In genomic region chr16:85231908-85232467, GRCm38 (mm10) we compare ENCODE assay signal across 20 mouse cellular contexts. TPM values are rescaled to one million over a fixed set of nuclear protein-coding genes. Genes with fewer than 3 reads are reported as not detected.
DNase-seq lines count a peak whose midpoint lies in the region; ATAC-seq and TF ChIP-seq lines count a peak whose summit lies in the region.
"Had no signal": no experiment of that assay in that cellular context is flagged by ENCODE, and none has a peak within 500 bp of the region (broad histone marks: within the 10 kb centered on the region; RNA-seq: fewer than 3 reads in every experiment).

No protein-coding gene starts in this region.

- peak; percentile 39; the same call in 1 of the 2 replicates for ATAC-seq in forebrain, embryonic 11.5 days (replicated peaks; ENCODE audit: low FRiP score)
- ATAC-seq in embryonic facial prominence, embryonic 11.5 days (replicated peaks; ENCODE audit: insufficient number of reproducible peaks, low FRiP score, low TSS enrichment, low read depth): no peak
- peak; percentile 59 for ATAC-seq in forebrain, embryonic 16.5 days
- no peak for ATAC-seq in hindbrain, embryonic 16.5 days
- ATAC-seq: intestine, embryonic 15.5 days had no signal

- no peak for TF ChIP-seq CTCF in brain, embryonic 14.5 days (IDR thresholded peaks at IDR 0.05; ENCODE audit: borderline replicate concordance, extremely low read depth, insufficient read depth, insufficient read length)
- no peak for TF ChIP-seq CTCF in lung, adult 2 months (IDR thresholded peaks at IDR 0.05; ENCODE audit: insufficient read depth, low read length)

- no peak overlapping the region for H3K4me2 ChIP-seq in forebrain, embryonic 11.5 days (ENCODE audit: low read depth, low read length, severe bottlenecking)
- H3K4me2 ChIP-seq in embryonic facial prominence, embryonic 11.5 days (ENCODE audit: low read depth, low read length): no peak overlapping the region
- no peak overlapping the region for H3K4me2 ChIP-seq in forebrain, embryonic 16.5 days (ENCODE audit: low read length)
- no peak overlapping the region for H3K4me2 ChIP-seq in hindbrain, embryonic 16.5 days (ENCODE audit: low read length)
- H3K4me2 ChIP-seq: heart, embryonic 11.5 days; hindbrain, embryonic 15.5 days; intestine, embryonic 15.5 days; neural tube, embryonic 15.5 days had no signal

- WGBS in forebrain, embryonic 11.5 days: 59% methylated on average over 6 of the region's 6 CpGs
- 62% methylated on average over 6 of the region's 6 CpGs for WGBS in forebrain, embryonic 10.5 days
- 37% methylated on average over 6 of the region's 6 CpGs for WGBS in embryonic facial prominence, embryonic 11.5 days
- 35% methylated on average over 6 of the region's 6 CpGs for WGBS in forebrain, embryonic 16.5 days
- 49% methylated on average over 6 of the region's 6 CpGs for WGBS in lung, adult 2 months
- WGBS in hindbrain, embryonic 16.5 days: 71% methylated on average over 6 of the region's 6 CpGs

- H3K4me3 ChIP-seq in forebrain, embryonic 11.5 days (ENCODE audit: low read depth, low read length): no peak overlapping the region
- H3K4me3 ChIP-seq in forebrain, embryonic 10.5 days: no peak overlapping the region
- no peak overlapping the region for H3K4me3 ChIP-seq in embryonic facial prominence, embryonic 11.5 days (ENCODE audit: low read depth, low read length)
- H3K4me3 ChIP-seq in forebrain, embryonic 16.5 days (replicated peaks; ENCODE audit: low read length): no peak overlapping the region
- H3K4me3 ChIP-seq in lung, adult 2 months (replicated peaks; ENCODE audit: extremely low read depth, low read depth, low read length): no peak overlapping the region
- no peak overlapping the region for H3K4me3 ChIP-seq in hindbrain, embryonic 16.5 days (ENCODE audit: low read length)
- H3K4me3 ChIP-seq: hindbrain, embryonic 15.5 days; intestine, embryonic 15.5 days; layer of hippocampus, adult 2 months; midbrain, embryonic 10.5 days; neural tube, embryonic 15.5 days had no signal

- no peaks in the 10 kb centered on the region for H3K36me3 ChIP-seq in forebrain, embryonic 11.5 days (ENCODE audit: control insufficient read depth, insufficient read depth, low read length)
- H3K36me3 ChIP-seq in forebrain, embryonic 10.5 days (replicated peaks): no peaks in the 10 kb centered on the region
- H3K36me3 ChIP-seq in embryonic facial prominence, embryonic 11.5 days (replicated peaks; ENCODE audit: control insufficient read depth, insufficient read depth, low read depth, low read length): no peaks in the 10 kb centered on the region
- H3K36me3 ChIP-seq in forebrain, embryonic 16.5 days (ENCODE audit: control insufficient read depth, insufficient read depth): no peaks in the 10 kb centered on the region
- H3K36me3 ChIP-seq in hindbrain, embryonic 16.5 days (ENCODE audit: control insufficient read depth, insufficient read depth, low read length): no peaks in the 10 kb centered on the region
- H3K36me3 ChIP-seq: hindbrain, embryonic 15.5 days; intestine, embryonic 15.5 days; midbrain, embryonic 10.5 days; neural tube, embryonic 15.5 days had no signal

- H3K9me3 ChIP-seq in forebrain, embryonic 11.5 days (ENCODE audit: control insufficient read depth, low read length): no peaks in the 10 kb centered on the region
- no peaks in the 10 kb centered on the region for H3K9me3 ChIP-seq in forebrain, embryonic 10.5 days
- no peaks in the 10 kb centered on the region for H3K9me3 ChIP-seq in embryonic facial prominence, embryonic 11.5 days (replicated peaks; ENCODE audit: control insufficient read depth, low read length)
- H3K9me3 ChIP-seq in forebrain, embryonic 16.5 days (ENCODE audit: control insufficient read depth, low read length): no peaks in the 10 kb centered on the region
- no peaks in the 10 kb centered on the region for H3K9me3 ChIP-seq in hindbrain, embryonic 16.5 days (ENCODE audit: control insufficient read depth, low read length)
- H3K9me3 ChIP-seq: hindbrain, embryonic 15.5 days; intestine, embryonic 15.5 days; midbrain, embryonic 10.5 days; neural tube, embryonic 15.5 days had no signal

- no peak for DNase-seq in forebrain, embryonic 11.5 days (ENCODE audit: low spot score)
- DNase-seq in forebrain, embryonic 10.5 days (ENCODE audit: extremely low spot score, low spot score): no peak
- peak; percentile 55 for DNase-seq in brain, embryonic 14.5 days (ENCODE audit: low read depth)
- peak; percentile 8 for DNase-seq in embryonic facial prominence, embryonic 11.5 days (ENCODE audit: low spot score)
- DNase-seq in lung, adult 2 months: no peak
- no peak for DNase-seq in testis, postnatal 14 days (ENCODE audit: low spot score)
- DNase-seq: adrenal gland, postnatal 10 days; cerebellum, adult 2 months; cerebellum, postnatal 25 days; gastrocnemius, postnatal 10 days; kidney, postnatal 10 days; lung, postnatal 10 days had no signal

- H3K4me1 ChIP-seq in forebrain, embryonic 11.5 days (replicated peaks; ENCODE audit: control insufficient read depth, insufficient read depth, low read length): no peaks in the 10 kb centered on the region
- no peaks in the 10 kb centered on the region for H3K4me1 ChIP-seq in forebrain, embryonic 10.5 days
- no peaks in the 10 kb centered on the region for H3K4me1 ChIP-seq in embryonic facial prominence, embryonic 11.5 days (ENCODE audit: control insufficient read depth, insufficient read depth, low read length)
- no peaks in the 10 kb centered on the region for H3K4me1 ChIP-seq in forebrain, embryonic 16.5 days (replicated peaks; ENCODE audit: control insufficient read depth, insufficient read depth, low read length)
- no peaks in the 10 kb centered on the region for H3K4me1 ChIP-seq in lung, adult 2 months (ENCODE audit: control insufficient read depth, insufficient read depth, low read length)
- no peaks in the 10 kb centered on the region for H3K4me1 ChIP-seq in hindbrain, embryonic 16.5 days (ENCODE audit: control insufficient read depth, insufficient read depth, low read depth, low read length)
- H3K4me1 ChIP-seq: hindbrain, embryonic 15.5 days; intestine, embryonic 15.5 days; midbrain, embryonic 10.5 days; neural tube, embryonic 15.5 days had no signal

- no peak overlapping the region for H3K27ac ChIP-seq in forebrain, embryonic 11.5 days (ENCODE audit: low read depth, low read length)
- H3K27ac ChIP-seq in forebrain, embryonic 10.5 days: no peak overlapping the region
- H3K27ac ChIP-seq in embryonic facial prominence, embryonic 11.5 days (replicated peaks; ENCODE audit: low read depth, low read length): no peak overlapping the region
- no peak overlapping the region for H3K27ac ChIP-seq in forebrain, embryonic 16.5 days (ENCODE audit: low read length)
- no peak overlapping the region for H3K27ac ChIP-seq in hindbrain, embryonic 16.5 days (ENCODE audit: low read depth, low read length)
- H3K27ac ChIP-seq: hindbrain, embryonic 15.5 days; intestine, embryonic 15.5 days; layer of hippocampus, adult 2 months; midbrain, embryonic 10.5 days; neural tube, embryonic 15.5 days had no signal

- no peak overlapping the region for H3K9ac ChIP-seq in forebrain, embryonic 11.5 days (ENCODE audit: low read length)
- no peak overlapping the region for H3K9ac ChIP-seq in embryonic facial prominence, embryonic 11.5 days (replicated peaks; ENCODE audit: low read length)
- H3K9ac ChIP-seq in forebrain, embryonic 16.5 days (replicated peaks; ENCODE audit: low read depth, low read length): no peak overlapping the region
- no peak overlapping the region for H3K9ac ChIP-seq in hindbrain, embryonic 16.5 days (ENCODE audit: low read depth, low read length)
- H3K9ac ChIP-seq: hindbrain, embryonic 15.5 days; intestine, embryonic 15.5 days; neural tube, embryonic 15.5 days had no signal

- TF ChIP-seq POLR2A in brain, embryonic 14.5 days (IDR thresholded peaks at IDR 0.05; ENCODE audit: borderline replicate concordance, extremely low read depth, insufficient read depth, insufficient read length, poor library complexity, severe bottlenecking): no peak
- no peak for TF ChIP-seq POLR2A in lung, adult 2 months (IDR thresholded peaks at IDR 0.05; ENCODE audit: borderline replicate concordance, extremely low read depth, low read depth, low read length)

- H3K27me3 ChIP-seq in forebrain, embryonic 11.5 days (ENCODE audit: control insufficient read depth, insufficient read depth, low read length): no peaks in the 10 kb centered on the region
- no peaks in the 10 kb centered on the region for H3K27me3 ChIP-seq in forebrain, embryonic 10.5 days (ENCODE audit: poor library complexity, severe bottlenecking)
- H3K27me3 ChIP-seq in embryonic facial prominence, embryonic 11.5 days (ENCODE audit: control insufficient read depth, insufficient read depth, low read length): no peaks in the 10 kb centered on the region
- no peaks in the 10 kb centered on the region for H3K27me3 ChIP-seq in forebrain, embryonic 16.5 days (replicated peaks; ENCODE audit: control insufficient read depth, insufficient read depth, low read length)
- H3K27me3 ChIP-seq in hindbrain, embryonic 16.5 days (replicated peaks; ENCODE audit: control insufficient read depth, insufficient read depth, low read length): no peaks in the 10 kb centered on the region
- H3K27me3 ChIP-seq: hindbrain, embryonic 15.5 days; intestine, embryonic 15.5 days; neural tube, embryonic 15.5 days had no signal

RNA-seq across cellular contexts. Expression of gene App, which starts 58.4 kb away (rescaled TPM):
- 133 and 134 TPM in 2 replicates for polyA plus RNA-seq in forebrain, embryonic 11.5 days (2014; fragmentation: Nextera tagmentation; extraction: Ambion mirVana)
- 86.1 and 91.3 TPM in 2 replicates for polyA plus RNA-seq in forebrain, embryonic 10.5 days (2016; fragmentation: Nextera tagmentation; extraction: Ambion mirVana)
- 278 and 485 TPM in 2 replicates for polyA plus RNA-seq in brain, embryonic 14.5 days (2012; rRNA removed)
- 146 and 157 TPM in 2 replicates for polyA plus RNA-seq in embryonic facial prominence, embryonic 11.5 days (2014; fragmentation: Nextera tagmentation; extraction: Ambion mirVana)
- polyA plus RNA-seq in forebrain, embryonic 16.5 days (2015; fragmentation: Nextera tagmentation; extraction: Ambion mirVana): 287 and 288 TPM in 2 replicates
- 650 and 760 TPM in 2 replicates for polyA plus RNA-seq in lung, adult 2 months (2012; rRNA removed)
- 482 and 521 TPM in 2 replicates for polyA plus RNA-seq in hindbrain, embryonic 16.5 days (2015; fragmentation: Nextera tagmentation; extraction: Ambion mirVana)

Comparison
In these comparisons a context has a peak if more than half of its experiments do, and no peak if none do; other contexts are left out.
1. ATAC-seq: peak in forebrain, embryonic 11.5 days (single experiment) and forebrain, embryonic 16.5 days (single experiment); none in embryonic facial prominence, embryonic 11.5 days (single experiment) and hindbrain, embryonic 16.5 days (single experiment).
2. DNase-seq: peak in brain, embryonic 14.5 days (single experiment) and embryonic facial prominence, embryonic 11.5 days (single experiment); none in forebrain, embryonic 11.5 days (single experiment), forebrain, embryonic 10.5 days (single experiment), lung, adult 2 months (single experiment) and testis, postnatal 14 days (single experiment).